Mouse (Mus musculus): Measurements from ENCODE around the gene Ifitm6. TPM values are rescaled to one million over a fixed set of nuclear protein-coding genes. Genes with fewer than 3 reads are reported as not detected.
A peak's percentile ranks its signal among the peaks of the same experiment; 100 is the strongest.
"Not testable (repeated sequence)": the region's sequence is repeated elsewhere in the genome, so short reads cannot be mapped to it uniquely, and the experiment has no call there.

The Ifitm6 gene
- total RNA-seq (2021), result not detected

DNA sequence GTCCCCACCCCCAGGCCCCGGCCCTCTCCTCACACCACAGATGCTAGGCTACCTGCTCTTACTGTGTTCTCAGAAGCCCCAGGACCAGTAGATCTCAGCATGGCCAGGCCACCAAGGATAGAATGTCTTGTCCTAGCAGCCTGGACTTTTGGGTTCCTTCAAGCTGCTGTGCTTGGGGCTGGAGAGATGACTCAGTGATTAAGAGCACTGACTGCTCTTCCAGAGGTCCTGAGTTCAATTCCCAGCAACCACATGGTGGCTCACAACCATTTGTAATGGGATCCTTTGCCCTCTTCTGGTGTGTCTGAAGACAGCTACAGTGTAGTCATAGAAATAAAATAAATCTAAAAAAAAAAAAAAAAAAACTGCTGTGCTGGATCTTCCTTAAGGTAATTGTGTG lies at the start of gene Ifitm6:
Gene Ifitm6, minus strand, starts transcription at position 101 of the 400 bp plus-strand sequence.
- intact Hi-C loops (cut with DNase I); DNase-seq (ENCODE audit: low spot score in 2 of 2): not testable (repeated sequence)

- no peak for DNase-seq (ENCODE audit: low spot score in 2 of 2)
Measured at GRCm38 (mm10) chr7:141064576-141064975, 46.9 kb upstream of the Ifitm6 start.

DNA sequence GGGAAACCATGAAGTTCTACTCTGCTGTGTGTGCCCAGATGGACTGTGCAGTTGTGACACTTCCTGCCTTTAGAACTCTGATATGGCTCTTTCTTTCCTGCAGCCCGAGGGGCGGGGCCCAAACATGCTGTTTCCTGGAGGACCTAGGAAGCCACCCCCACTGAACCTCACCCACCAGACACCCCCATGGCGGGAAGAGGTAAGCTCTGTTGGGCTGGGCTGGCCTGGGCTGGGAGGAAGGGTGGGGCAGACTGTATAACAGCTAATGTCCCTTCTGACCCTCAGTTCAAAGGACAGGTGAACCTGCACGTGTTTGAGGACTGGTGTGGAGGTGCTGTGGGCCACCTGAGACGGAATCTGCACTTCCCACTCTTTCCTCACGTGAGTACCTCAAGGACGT lies 46.5 kb upstream of the Ifitm6 start:
- no peak for DNase-seq (ENCODE audit: low spot score in 2 of 2)
- intact Hi-C loops (cut with DNase I), result no loop called here

More at GRCm38 (mm10) chr7:141064576-141064975, 46.9 kb upstream of the Ifitm6 start:
- intact Hi-C loops (cut with DNase I), result no loop called here

- intact Hi-C loops (cut with DNase I), result no loop called here
- DNase-seq (ENCODE audit: low spot score in 2 of 2), result peak in 1 of 2 experiments; percentile 65
Measured at GRCm38 (mm10) chr7:141063353-141063752, 45.6 kb upstream of the Ifitm6 start.

DNA sequence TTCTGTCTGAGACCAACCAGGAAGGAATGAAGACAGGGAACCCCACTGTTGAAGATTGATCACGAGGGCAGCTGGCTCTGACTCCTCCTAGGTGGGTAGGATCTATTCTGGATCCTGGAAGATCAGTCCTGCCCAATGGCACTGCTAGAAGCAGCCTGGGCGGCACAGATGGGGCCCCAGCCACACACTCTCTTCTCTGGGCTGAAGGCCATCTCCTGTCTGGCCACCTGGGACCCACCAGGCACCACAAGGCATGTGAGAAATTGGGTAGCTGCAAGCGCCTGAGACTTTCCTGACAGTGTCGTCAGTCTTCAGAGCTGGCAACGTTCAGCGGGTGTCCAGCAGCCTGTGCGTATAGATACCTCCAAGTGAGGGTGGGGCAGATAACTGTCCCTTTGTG lies 44.8 kb upstream of the Ifitm6 start:
- intact Hi-C loops (cut with DNase I), result no loop called here
- DNase-seq (ENCODE audit: low spot score in 2 of 2), result peak in 1 of 2 experiments; percentile 60

DNA sequence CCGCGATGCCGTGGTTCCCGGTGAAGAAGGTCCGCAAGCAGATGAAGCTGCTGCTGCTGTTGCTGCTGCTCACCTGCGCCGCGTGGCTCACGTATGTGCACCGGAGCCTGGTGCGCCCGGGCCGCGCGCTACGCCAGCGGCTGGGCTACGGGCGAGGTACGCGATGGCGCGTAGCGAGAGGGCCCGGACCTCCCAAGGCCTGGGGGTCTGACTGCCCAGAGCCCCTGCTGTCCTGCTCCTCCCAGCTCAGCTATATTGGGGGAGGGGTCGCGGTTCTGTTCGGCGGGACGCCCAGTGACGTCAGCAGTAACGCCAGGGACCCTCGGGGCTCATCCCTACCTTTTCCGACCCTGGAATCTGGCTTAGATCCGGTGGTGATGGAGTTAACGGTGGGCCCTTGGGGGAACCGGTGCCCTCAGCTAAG lies 43.6 kb upstream of the Ifitm6 start:
- intact Hi-C loops (cut with DNase I), result loop anchor here (2.0 kb wide), 1 partner anchor 204 kb away; the partner anchor contains the start of genes Bet1l, Gm45785 and Ric8a
- no peak for DNase-seq (ENCODE audit: low spot score in 2 of 2)

GRCm38 (mm10) chr7:141060426-141061242 lies 42.9 kb upstream of the Ifitm6 start, which contains the start of gene B4galnt4:
Gene B4galnt4 (plus strand): TSS chr7:141061104.
- intact Hi-C loops (cut with DNase I), result loop anchor here (2.0 kb wide), 1 partner anchor 204 kb away; the partner anchor contains the start of genes Bet1l, Gm45785 and Ric8a
- peak; percentile 94 to 97 for DNase-seq (ENCODE audit: low spot score in 2 of 2)

DNA sequence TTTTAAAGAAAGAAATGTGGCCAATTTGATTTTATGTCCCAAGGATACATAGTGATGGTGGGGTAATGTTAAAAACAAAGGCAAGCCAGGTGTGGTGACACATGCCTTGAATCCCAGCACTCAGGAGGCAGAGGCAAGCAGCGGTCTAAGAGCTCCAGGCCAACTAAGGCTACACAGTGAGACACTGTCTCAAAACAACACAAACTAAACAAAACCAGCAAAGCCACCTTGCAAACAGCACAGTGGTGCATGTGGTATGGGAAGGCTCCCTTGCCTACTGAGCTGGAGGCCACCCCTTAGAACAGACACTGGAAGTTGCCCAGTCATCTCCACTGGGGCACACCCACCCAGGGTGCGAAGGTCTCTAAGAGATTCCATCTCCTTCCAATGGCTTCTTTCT lies 42.2 kb upstream of the Ifitm6 start:
- intact Hi-C loops (cut with DNase I), result loop anchor here (2.0 kb wide), 1 partner anchor 203 kb away; the partner anchor contains the start of genes Bet1l, Gm45785 and Ric8a
- no peak for DNase-seq (ENCODE audit: low spot score in 2 of 2)

DNA sequence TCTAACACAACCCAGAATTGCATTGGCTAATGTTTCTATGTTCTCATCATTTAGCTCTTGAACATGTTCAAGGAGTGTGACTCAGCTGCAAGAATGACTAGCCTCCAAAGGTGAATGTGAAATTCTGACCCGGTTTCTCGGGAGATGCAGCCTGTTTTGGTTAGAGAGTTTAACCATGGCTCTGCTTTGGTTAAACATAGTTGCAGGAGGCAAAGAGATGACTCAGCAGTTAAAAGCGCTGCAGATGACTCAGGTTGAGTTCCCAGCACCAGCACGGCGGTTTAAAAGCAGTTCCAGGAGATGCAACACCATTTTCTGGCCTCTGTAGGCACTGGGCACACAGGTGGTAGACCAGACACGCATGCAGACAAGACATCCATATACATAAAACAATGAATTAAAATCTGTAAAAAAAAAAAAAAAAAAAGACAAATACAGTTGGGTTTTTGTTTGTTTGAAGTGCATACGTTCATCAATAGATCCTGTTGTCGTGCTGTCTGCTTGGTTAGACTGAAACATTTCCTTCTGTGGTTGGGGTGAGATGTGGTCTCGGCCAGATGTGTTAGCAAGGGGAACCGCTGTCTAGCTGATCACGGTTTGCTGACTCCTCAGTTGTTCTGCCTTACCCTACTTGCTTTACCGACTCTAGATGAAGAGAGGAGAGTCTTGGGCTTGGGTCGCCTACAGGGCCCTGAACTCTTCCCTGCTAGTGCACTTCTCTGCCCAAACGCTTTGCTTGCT lies 41.0 kb upstream of the Ifitm6 start:
- intact Hi-C loops (cut with DNase I), result no loop called here
- DNase-seq (ENCODE audit: low spot score in 2 of 2), result no peak

- intact Hi-C loops (cut with DNase I), result no loop called here
- DNase-seq (ENCODE audit: low spot score in 2 of 2), result no peak
Measured at GRCm38 (mm10) chr7:141057541-141057940, 39.8 kb upstream of the Ifitm6 start.

- DNase-seq (ENCODE audit: low spot score in 2 of 2), result no peak
- intact Hi-C loops (cut with DNase I), result no loop called here
Measured at GRCm38 (mm10) chr7:141056976-141057375, 39.3 kb upstream of the Ifitm6 start.

DNA sequence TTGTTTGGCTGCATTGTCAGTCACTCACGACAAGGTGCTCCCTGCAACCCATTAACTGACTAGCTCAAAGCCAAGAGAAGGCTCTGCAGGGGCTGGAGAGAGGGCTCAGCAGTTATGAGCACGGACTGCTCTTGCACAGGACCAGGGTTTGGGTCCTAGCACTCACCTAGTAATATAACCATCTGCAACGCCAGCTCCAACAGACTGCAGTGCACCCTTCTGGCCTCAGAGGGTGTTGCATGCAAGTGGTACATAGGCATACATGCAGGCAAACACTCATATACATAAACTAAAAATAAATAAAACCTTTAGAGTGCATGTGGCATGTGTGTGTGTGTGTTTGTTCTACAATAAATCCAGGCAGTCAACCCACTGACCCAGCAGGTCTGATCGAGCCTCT lies 38.1 kb upstream of the Ifitm6 start:
- no peak for DNase-seq (ENCODE audit: low spot score in 2 of 2)
- intact Hi-C loops (cut with DNase I), result no loop called here

DNA sequence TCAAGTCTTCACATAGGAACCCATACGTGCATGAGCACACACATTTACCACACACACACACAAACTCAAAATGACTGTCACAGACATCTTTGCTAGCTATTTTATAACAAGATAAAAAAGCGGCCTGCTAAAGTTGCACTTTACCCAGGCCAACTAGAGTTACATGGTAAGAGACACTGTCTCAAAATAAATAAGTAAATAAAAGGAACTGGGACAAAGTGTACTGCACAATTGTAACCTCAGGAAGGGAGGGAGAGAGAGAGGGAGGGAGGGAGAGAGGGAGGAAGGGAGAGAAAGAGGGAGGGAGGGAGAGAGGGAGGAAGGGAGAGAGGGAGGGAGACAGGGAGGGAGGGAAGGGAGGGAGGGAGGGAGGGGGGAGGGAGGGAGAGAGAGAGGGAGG lies 34.7 kb upstream of the Ifitm6 start:
- no peak for DNase-seq (ENCODE audit: low spot score in 2 of 2)
- intact Hi-C loops (cut with DNase I), result no loop called here

DNA sequence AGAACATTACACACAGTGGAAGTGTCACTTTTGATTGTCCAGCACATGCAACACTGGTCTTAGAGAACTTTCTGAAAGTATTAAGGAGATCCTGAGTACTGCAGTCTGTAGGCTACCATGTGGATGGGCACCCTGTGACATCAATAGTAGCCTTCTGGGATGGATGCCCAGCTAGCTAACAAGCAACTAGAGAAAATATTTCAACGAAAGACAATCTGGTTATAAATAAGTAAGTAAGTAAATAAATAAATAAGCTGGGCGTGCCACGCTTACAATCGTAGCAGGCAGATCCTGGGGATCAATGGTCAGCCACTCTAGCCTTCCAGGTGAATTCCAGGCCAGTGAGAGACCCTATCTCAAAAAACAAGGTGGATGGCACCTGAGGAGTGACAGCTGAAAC lies 34.3 kb upstream of the Ifitm6 start:
- no peak for DNase-seq (ENCODE audit: low spot score in 2 of 2)
- intact Hi-C loops (cut with DNase I), result no loop called here

GRCm38 (mm10) chr7:141051060-141051685 lies 33.4 kb upstream of the Ifitm6 start:
- intact Hi-C loops (cut with DNase I), result no loop called here
- DNase-seq (ENCODE audit: low spot score in 2 of 2), result no peak

GRCm38 (mm10) chr7:141049326-141049725 lies 31.6 kb upstream of the Ifitm6 start:
- intact Hi-C loops (cut with DNase I), result loop anchor here (1.0 kb wide), 1 partner anchor 127 kb away; no protein-coding TSS in a partner anchor

GRCm38 (mm10) chr7:141048226-141049218 lies 30.8 kb upstream of the Ifitm6 start:
- intact Hi-C loops (cut with DNase I), result loop anchor here (1.0 kb wide), 5 partner anchors 39 to 203 kb away; partner anchors contain the start of gene Scgb1c1

More at GRCm38 (mm10) chr7:141049326-141049725, 31.6 kb upstream of the Ifitm6 start:
- no peak for DNase-seq (ENCODE audit: low spot score in 2 of 2)

GRCm38 (mm10) chr7:141047581-141048225 lies 30.0 kb upstream of the Ifitm6 start:
- intact Hi-C loops (cut with DNase I), result loop anchor here (1.0 kb wide), 4 partner anchors 38 to 202 kb away; partner anchors contain the start of gene Scgb1c1
- peak; percentile 73 to 89 for DNase-seq (ENCODE audit: low spot score in 2 of 2)

More at GRCm38 (mm10) chr7:141048226-141049218, 30.8 kb upstream of the Ifitm6 start:
- DNase-seq (ENCODE audit: low spot score in 2 of 2), result peak; percentile 90 to 92
